8 mouse cellular contexts compared by ENCODE assay signal in genomic region chr1:64533471-64534443, GRCm38 (mm10). TPM values are rescaled to one million over a fixed set of nuclear protein-coding genes. Genes with fewer than 3 reads are reported as not detected.
A peak's percentile ranks its signal among the peaks of the same experiment; 100 is the strongest.
DNase-seq lines count a peak whose midpoint lies in the region; ATAC-seq and TF ChIP-seq lines count a peak whose summit lies in the region.

No protein-coding gene starts in this region.

- TF ChIP-seq CTCF in liver, postnatal 0 days (IDR thresholded peaks at IDR 0.05; ENCODE audit: low read depth) = no peak

- DNase-seq in B cell, adult 2 months = peak; percentile 62 to 72
- peak; percentile 56 to 66 for DNase-seq in adrenal gland, adult 18-20 months (ENCODE audit: low spot score in 2 of 2)
- DNase-seq in embryo, embryonic 11 days = peak; percentile 50
- peak; percentile 77 for DNase-seq in heart, embryonic 10.5 days (ENCODE audit: low spot score)
- DNase-seq in kidney, adult 9 months = peak; percentile 64
- DNase-seq in liver, postnatal 0 days = peak; percentile 67
- peak; percentile 56 to 64 for DNase-seq in thymus, adult 18-20 months

- no peaks in the 10 kb centered on the region for H3K9me3 ChIP-seq in heart, embryonic 10.5 days
- no peaks in the 10 kb centered on the region for H3K9me3 ChIP-seq in liver, postnatal 0 days (ENCODE audit: low read length)
- H3K9me3 ChIP-seq in neural tube, embryonic 15.5 days (replicated peaks) = no peaks in the 10 kb centered on the region

- no peaks in the 10 kb centered on the region for H3K27me3 ChIP-seq in heart, embryonic 10.5 days (ENCODE audit: insufficient read depth, poor library complexity, severe bottlenecking)
- no peaks in the 10 kb centered on the region for H3K27me3 ChIP-seq in liver, postnatal 0 days (ENCODE audit: insufficient read depth, low read length)
- no peaks in the 10 kb centered on the region for H3K27me3 ChIP-seq in neural tube, embryonic 15.5 days (replicated peaks)

- TF ChIP-seq EP300 in liver, postnatal 0 days (IDR thresholded peaks at IDR 0.05; ENCODE audit: low read depth) = no peak

- ATAC-seq in liver, postnatal 0 days = no peak
- no peak for ATAC-seq in neural tube, embryonic 15.5 days (ENCODE audit: low FRiP score)

- peak overlapping the region; percentile 99 for H3K27ac ChIP-seq in heart, embryonic 10.5 days
- peak overlapping the region; percentile 100 for H3K27ac ChIP-seq in liver, postnatal 0 days (ENCODE audit: low read depth)
- peak overlapping the region; percentile 100 for H3K27ac ChIP-seq in neural tube, embryonic 15.5 days (replicated peaks)

- 2% methylated on average over 35 of the region's 35 CpGs for WGBS in heart, embryonic 10.5 days
- 0% methylated on average over 26 of the region's 35 CpGs for WGBS in liver, postnatal 0 days (ENCODE audit: insufficient replicate concordance)
- under 1% methylated on average over 35 of the region's 35 CpGs for WGBS in neural tube, embryonic 15.5 days

- H3K4me2 ChIP-seq in liver, postnatal 0 days (ENCODE audit: low read depth, low read length) = peak overlapping the region; percentile 95
- peak overlapping the region; percentile 68 for H3K4me2 ChIP-seq in neural tube, embryonic 15.5 days

- peak overlapping the region; percentile 97 for H3K9ac ChIP-seq in liver, postnatal 0 days (replicated peaks)
- H3K9ac ChIP-seq in neural tube, embryonic 15.5 days (replicated peaks) = peak overlapping the region; percentile 95

- H3K4me3 ChIP-seq in heart, embryonic 10.5 days = peak overlapping the region; percentile 85
- H3K4me3 ChIP-seq in liver, postnatal 0 days (ENCODE audit: low read depth, low read length) = peak overlapping the region; percentile 94
- peak overlapping the region; percentile 89 for H3K4me3 ChIP-seq in neural tube, embryonic 15.5 days (replicated peaks)

- H3K4me1 ChIP-seq in heart, embryonic 10.5 days = peaks cover 17% of the 10 kb centered on the region; the same call in 1 of the 2 replicates
- peaks cover 19% of the 10 kb centered on the region for H3K4me1 ChIP-seq in liver, postnatal 0 days (ENCODE audit: insufficient read depth)
- peaks cover 36% of the 10 kb centered on the region for H3K4me1 ChIP-seq in neural tube, embryonic 15.5 days

- H3K36me3 ChIP-seq in heart, embryonic 10.5 days = no peaks in the 10 kb centered on the region; the same call in 1 of the 2 replicates
- H3K36me3 ChIP-seq in liver, postnatal 0 days (replicated peaks; ENCODE audit: insufficient read depth, low read length) = no peaks in the 10 kb centered on the region
- no peaks in the 10 kb centered on the region for H3K36me3 ChIP-seq in neural tube, embryonic 15.5 days

RNA-seq across cellular contexts. Expression of gene Creb1, which starts 1.3 kb away (rescaled TPM):
- total RNA-seq in adrenal gland, adult 18-20 months (2021) = 10 to 100 TPM; 35.6 to 40.6 TPM
- 27.2 and 29.1 TPM in 2 replicates for polyA plus RNA-seq in heart, embryonic 10.5 days (2016; fragmentation: Nextera tagmentation; extraction: Ambion mirVana)
- polyA plus RNA-seq in liver, postnatal 0 days (2015; fragmentation: Nextera tagmentation; extraction: Ambion mirVana) = 5.2 and 5.9 TPM in 2 replicates
- 25.4 and 27.5 TPM in 2 replicates for polyA plus RNA-seq in neural tube, embryonic 15.5 days (2015; fragmentation: Nextera tagmentation; extraction: Ambion mirVana)
